Mouse (Mus musculus) hindbrain, embryonic 10.5 days (tissue): Measurements from ENCODE around the gene Kcnc3. TPM values are rescaled to one million over a fixed set of nuclear protein-coding genes. Genes with fewer than 3 reads are reported as not detected.

Experiments
- DNase-seq: peaks from one replicate; pipeline ENCODE4 v3.0.0-alpha.2; 2017; ENCODE audit warnings: low spot score
- H3K27ac ChIP-seq: fragments of 300-500 bp; sonication (generic); 2 replicates; pipeline ENCODE4 v1.5.1; 2016; ENCODE audit warnings: mild to moderate bottlenecking, moderate library complexity
- H3K27me3 ChIP-seq: fragments of 300-500 bp; sonication (generic); 2 replicates; pipeline ENCODE4 v1.6.1; 2016; ENCODE audit warnings: mild to moderate bottlenecking; ENCODE audit not compliant: poor library complexity, insufficient read depth, severe bottlenecking
- H3K36me3 ChIP-seq: fragments of 300-500 bp; sonication (generic); 2 replicates; pipeline ENCODE4 v1.6.1; 2016; ENCODE audit warnings: mild to moderate bottlenecking, moderate library complexity
- H3K4me1 ChIP-seq: fragments of 300-500 bp; sonication (generic); replicated peaks from 2 replicates; pipeline ENCODE4 v1.6.1; 2016; ENCODE audit warnings: mild to moderate bottlenecking
- H3K4me3 ChIP-seq: fragments of 300-500 bp; sonication (generic); 2 replicates; pipeline ENCODE4 v1.5.1; 2016; ENCODE audit warnings: mild to moderate bottlenecking, moderate library complexity
- H3K9me3 ChIP-seq: fragments of 300-500 bp; sonication (generic); 2 replicates; pipeline ENCODE4 v1.6.1; 2016; ENCODE audit warnings: mild to moderate bottlenecking, moderate library complexity
- WGBS: fragments of 180-500 bp; shearing (Covaris S2); methylation state at CpG from one replicate; pipeline ENCODE4 v1.1.7; 2016; 5-methylcytosine and 5-hydroxymethylcytosine counted together
- polyA plus RNA-seq: library from polyadenylated mRNA; unstranded; fragments of >200 nt; fragmentation: Nextera tagmentation; extraction: Ambion mirVana; gene quantifications from 2 replicates; pipeline ENCODE4 v1.2.1, GENCODE M21; 2016

Gene Kcnc3
- polyA plus RNA-seq, 1 experiment from 2014 or later = 1.5 TPM

GRCm38 (mm10) chr7:44603186-44603855, 12.9 kb downstream of the Kcnc3 start:
- WGBS = 3% methylated on average over 20 of the region's 20 CpGs
- peaks cover 84% of the 10 kb centered on the region for H3K27me3 ChIP-seq
- no peaks in the 10 kb centered on the region for H3K9me3 ChIP-seq
- peak overlapping the region; percentile 82 for H3K27ac ChIP-seq
- DNase-seq = peak; percentile 40
- no peaks in the 10 kb centered on the region for H3K36me3 ChIP-seq
- peak overlapping the region; percentile 47 for H3K4me3 ChIP-seq
- peaks cover 53% of the 10 kb centered on the region for H3K4me1 ChIP-seq

- Histone ChIP-seq H3K9me3 (no peaks in the 10 kb centered on the region), H3K4me1 (peaks cover 53% of the 10 kb centered on the region), H3K4me3 (peak overlapping the region; percentile 47), H3K36me3 (no peaks in the 10 kb centered on the region), H3K27ac (peak overlapping the region; percentile 82), H3K27me3 (peaks cover 87% of the 10 kb centered on the region)
- DNase-seq = peak; percentile 88
- WGBS = under 1% methylated on average over 25 of the region's 25 CpGs
Measured at GRCm38 (mm10) chr7:44604139-44604606, 13.7 kb downstream of the Kcnc3 start.

- WGBS = 0% methylated on average over 8 of the region's 8 CpGs
- peaks cover 87% of the 10 kb centered on the region for H3K27me3 ChIP-seq
- H3K9me3 ChIP-seq = no peaks in the 10 kb centered on the region
- H3K4me3 ChIP-seq = peak overlapping the region; percentile 47
- H3K4me1 ChIP-seq = peaks cover 53% of the 10 kb centered on the region
- H3K36me3 ChIP-seq = no peaks in the 10 kb centered on the region
- peak overlapping the region; percentile 82 for H3K27ac ChIP-seq
- DNase-seq = no peak
Measured at GRCm38 (mm10) chr7:44604619-44605018, 14.2 kb downstream of the Kcnc3 start.

GRCm38 (mm10) chr7:44605436-44605835, 15.0 kb downstream of the Kcnc3 start:
- Histone ChIP-seq H3K27ac (no peak overlapping the region), H3K4me3 (no peak overlapping the region), H3K36me3 (no peaks in the 10 kb centered on the region), H3K4me1 (peaks cover 53% of the 10 kb centered on the region), H3K27me3 (peaks cover 84% of the 10 kb centered on the region), H3K9me3 (no peaks in the 10 kb centered on the region)
- no peak for DNase-seq
- 33% methylated on average over 7 of the region's 7 CpGs for WGBS

GRCm38 (mm10) chr7:44606171-44606901, 15.9 kb downstream of the Kcnc3 start:
- Histone ChIP-seq H3K27me3 (peaks cover 75% of the 10 kb centered on the region), H3K9me3 (no peaks in the 10 kb centered on the region), H3K4me1 (peaks cover 51% of the 10 kb centered on the region), H3K4me3 (no peak overlapping the region; the same call in 1 of the 2 replicates), H3K27ac (no peak overlapping the region), H3K36me3 (no peaks in the 10 kb centered on the region)
- WGBS = 9% methylated on average over 29 of the region's 29 CpGs
- DNase-seq = no peak

- no peak overlapping the region for H3K4me3 ChIP-seq
- DNase-seq = no peak
- peaks cover 57% of the 10 kb centered on the region for H3K27me3 ChIP-seq
- no peaks in the 10 kb centered on the region for H3K36me3 ChIP-seq
- H3K9me3 ChIP-seq = 0 out of 2 replicates have a peak, but pooled peaks cover 6% of the 10 kb centered on the region
- 85% methylated on average over 7 of the region's 7 CpGs for WGBS
- H3K27ac ChIP-seq = no peak overlapping the region
- H3K4me1 ChIP-seq = peaks cover 28% of the 10 kb centered on the region
Measured at GRCm38 (mm10) chr7:44612192-44612591, 21.7 kb downstream of the Kcnc3 start.

- Histone ChIP-seq H3K27me3 (peaks cover 40% of the 10 kb centered on the region), H3K36me3 (no peaks in the 10 kb centered on the region), H3K4me3 (peak overlapping the region; percentile 20; the same call in 1 of the 2 replicates), H3K27ac (no peak overlapping the region), H3K4me1 (peaks cover 28% of the 10 kb centered on the region), H3K9me3 (0 out of 2 replicates have a peak, but pooled peaks cover 6% of the 10 kb centered on the region)
- 8% methylated on average over 20 of the region's 20 CpGs for WGBS
- no peak for DNase-seq
Measured at GRCm38 (mm10) chr7:44614041-44614688, 23.7 kb downstream of the Kcnc3 start.

- H3K4me1 ChIP-seq = peaks cover 28% of the 10 kb centered on the region
- H3K27ac ChIP-seq = no peak overlapping the region
- no peak for DNase-seq
- peaks cover 40% of the 10 kb centered on the region for H3K27me3 ChIP-seq
- H3K4me3 ChIP-seq = peak overlapping the region; percentile 13
- H3K9me3 ChIP-seq = peaks cover 14% of the 10 kb centered on the region; the same call in 1 of the 2 replicates
- H3K36me3 ChIP-seq = no peaks in the 10 kb centered on the region
- 17% methylated on average over 10 of the region's 10 CpGs for WGBS
Measured at GRCm38 (mm10) chr7:44615309-44615708, 24.8 kb downstream of the Kcnc3 start.

GRCm38 (mm10) chr7:44615987-44616386, 25.5 kb downstream of the Kcnc3 start:
- no peak overlapping the region for H3K4me3 ChIP-seq
- 75% methylated on average over 14 of the region's 14 CpGs for WGBS
- DNase-seq = no peak

GRCm38 (mm10) chr7:44617059-44617458, 26.6 kb downstream of the Kcnc3 start:
- Histone ChIP-seq H3K4me1 (peaks cover 28% of the 10 kb centered on the region), H3K27me3 (peaks cover 37% of the 10 kb centered on the region), H3K9me3 (peaks cover 14% of the 10 kb centered on the region; the same call in 1 of the 2 replicates), H3K4me3 (no peak overlapping the region), H3K36me3 (no peaks in the 10 kb centered on the region), H3K27ac (no peak overlapping the region)
- DNase-seq = no peak
- 71% methylated on average over 3 of the region's 3 CpGs for WGBS

More at GRCm38 (mm10) chr7:44615987-44616386, 25.5 kb downstream of the Kcnc3 start:
- H3K36me3 ChIP-seq = no peaks in the 10 kb centered on the region
- H3K9me3 ChIP-seq = peaks cover 14% of the 10 kb centered on the region; the same call in 1 of the 2 replicates
- H3K27ac ChIP-seq = no peak overlapping the region
- peaks cover 40% of the 10 kb centered on the region for H3K27me3 ChIP-seq
- peaks cover 28% of the 10 kb centered on the region for H3K4me1 ChIP-seq

GRCm38 (mm10) chr7:44623714-44624542, 33.5 kb downstream of the Kcnc3 start:
- Histone ChIP-seq H3K9me3 (peaks cover 7% of the 10 kb centered on the region; the same call in 1 of the 2 replicates), H3K4me3 (no peak overlapping the region), H3K4me1 (peaks cover 10% of the 10 kb centered on the region; the same call in 1 of the 2 replicates), H3K27ac (no peak overlapping the region), H3K27me3 (peaks cover 12% of the 10 kb centered on the region), H3K36me3 (no peaks in the 10 kb centered on the region)
- WGBS = 45% methylated on average over 18 of the region's 18 CpGs
- no peak for DNase-seq

- H3K9me3 ChIP-seq = peaks cover 5% of the 10 kb centered on the region; the same call in 1 of the 2 replicates
- DNase-seq = no peak
- H3K4me1 ChIP-seq = peaks cover 10% of the 10 kb centered on the region; the same call in 1 of the 2 replicates
- peaks cover 12% of the 10 kb centered on the region for H3K27me3 ChIP-seq
- no peak overlapping the region for H3K4me3 ChIP-seq
- no peak overlapping the region for H3K27ac ChIP-seq
- WGBS = 76% methylated on average over 3 of the region's 3 CpGs
- H3K36me3 ChIP-seq = no peaks in the 10 kb centered on the region
Measured at GRCm38 (mm10) chr7:44624543-44624826, 34.0 kb downstream of the Kcnc3 start.
